Mouse (Mus musculus): Measurements from ENCODE around the gene Ipmk. TPM values are rescaled to one million over a fixed set of nuclear protein-coding genes. Genes with fewer than 3 reads are reported as not detected.

Ipmk gene
- total RNA-seq, 2 experiments from 2014 or later, result 20.5 to 28.6 TPM

GRCm38 (mm10) chr10:71479700-71480325 is 132.2 kb downstream of the Ipmk start:
- peak; percentile 75 for ATAC-seq (replicated peaks; ENCODE audit: poor library complexity, severe bottlenecking)

Other genes with a start within 250 kb of the Ipmk start
- gene Bicc1, start 188.1 kb upstream of the Ipmk start, total RNA-seq (2014; fragmentation: Nextera tagmentation), result not detected in 2 replicates
- not detected in 2 replicates for gene Bicc1, start 188.1 kb upstream of the Ipmk start, total RNA-seq (2017)
- 52.6 and 71.6 TPM in 2 replicates for gene Tfam, start 109.5 kb upstream of the Ipmk start, total RNA-seq (2014; fragmentation: Nextera tagmentation)
- gene Tfam, start 109.5 kb upstream of the Ipmk start, total RNA-seq (2017), result 73.2 and 91.8 TPM in 2 replicates
- 40.5 and 61.7 TPM in 2 replicates for gene Ube2d1, start 62.5 kb upstream of the Ipmk start, total RNA-seq (2014; fragmentation: Nextera tagmentation)
- gene Ube2d1, start 62.5 kb upstream of the Ipmk start, total RNA-seq (2017), result 11.2 and 15.2 TPM in 2 replicates
- 33.2 and 35.9 TPM in 2 replicates for gene Cisd1, start 2.8 kb upstream of the Ipmk start, total RNA-seq (2014; fragmentation: Nextera tagmentation)
- gene Cisd1, start 2.8 kb upstream of the Ipmk start, total RNA-seq (2017), result 12.7 and 13.5 TPM in 2 replicates